Mouse (Mus musculus): ENCODE measurements around the gene Pkp2.
A peak's percentile ranks its signal among the peaks of the same experiment; 100 is the strongest.

DNA sequence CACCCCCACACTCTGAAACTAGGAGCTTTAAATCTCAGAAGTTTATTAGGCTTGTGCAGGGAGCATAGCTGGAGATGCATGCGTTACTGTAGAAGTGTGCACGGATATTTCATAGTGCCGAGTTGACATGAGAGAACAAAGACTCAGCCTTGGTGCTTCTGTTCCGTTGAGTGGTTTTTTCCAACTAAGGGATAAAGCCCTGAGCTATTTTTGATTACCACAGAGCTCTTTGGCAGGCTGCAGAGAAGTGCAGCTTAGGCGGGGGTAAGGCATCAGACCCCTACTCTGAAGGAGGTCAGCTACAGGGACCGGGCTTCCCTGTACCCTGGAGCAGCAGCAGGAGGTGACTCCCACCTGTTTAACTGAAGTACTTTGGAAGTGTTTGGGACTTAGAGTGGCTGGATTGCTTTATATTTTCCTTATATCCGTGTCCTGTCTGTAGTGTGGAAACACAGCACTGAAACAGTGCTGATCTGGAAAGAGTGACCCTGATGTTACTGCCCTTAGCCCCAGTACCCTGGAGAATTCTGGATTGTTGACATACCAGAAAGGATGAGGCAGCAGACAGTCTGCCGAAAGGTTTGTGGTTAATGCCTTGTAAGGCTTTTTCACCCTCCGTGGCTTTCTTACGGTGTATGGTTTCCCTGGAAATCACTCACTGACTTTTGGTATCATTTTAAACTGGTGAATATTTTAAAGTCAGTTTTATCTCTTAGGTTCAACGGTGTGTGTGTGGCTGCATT, 2.7 kb downstream of the Pkp2 start:
- TF ChIP-seq EP300 (IDR thresholded peaks at IDR 0.05; ENCODE audit: low read depth) (0 out of 2 replicates have a peak, but pooled peaks have one; percentile 19), CTCF (IDR thresholded peaks at IDR 0.05; ENCODE audit: low read depth) (no peak)

All from liver, postnatal 0 days (tissue).